Mouse (Mus musculus) G1E (cell line): ENCODE data around the gene Utp11.

Source experiments
- CTCF ChIP-seq: IDR thresholded peaks from 2 replicates; pipeline ENCODE4 v1.5.1; 2012; ENCODE audit warnings: low read depth, low read length, inconsistent platforms, mixed read lengths
- GATA1 ChIP-seq: IDR thresholded peaks from 2 replicates; pipeline ENCODE4 v1.6.1; 2012; ENCODE audit warnings: borderline replicate concordance, low read length, inconsistent platforms, mixed read lengths
- POLR2AphosphoS5 ChIP-seq: IDR thresholded peaks from 2 replicates; pipeline ENCODE4 v1.6.1; 2012; ENCODE audit warnings: low read depth, low read length, inconsistent platforms; ENCODE audit not compliant: insufficient replicate concordance

DNA sequence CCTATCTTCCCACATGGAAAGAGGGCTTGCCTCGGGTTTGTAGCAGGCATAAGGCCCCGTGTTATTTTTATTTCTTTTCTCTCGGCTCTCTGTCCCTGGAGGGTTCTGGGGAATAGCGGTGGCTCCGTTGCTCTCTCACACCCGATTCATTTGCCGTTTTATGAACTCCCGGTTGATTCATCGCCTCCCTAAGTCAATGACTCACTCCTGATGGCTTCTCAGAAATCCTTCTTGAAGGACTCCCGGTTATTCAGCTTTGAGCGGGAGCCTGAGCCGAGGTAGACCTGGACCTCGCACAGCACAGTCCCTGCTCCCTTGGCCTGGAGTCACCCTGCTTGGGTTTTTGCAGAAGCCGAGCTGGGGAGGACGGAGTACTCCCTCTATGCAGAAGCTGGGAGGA lies 28.8 kb downstream of the Utp11 start:
- TF ChIP-seq CTCF: no peak
- TF ChIP-seq GATA1: no peak
- no peak for TF ChIP-seq POLR2AphosphoS5
